Mouse (Mus musculus): Measurements from ENCODE around the gene Tcf7l2.

GRCm38 (mm10) chr19:55939090-55939489 is 197.5 kb downstream of the Tcf7l2 start:
- TF ChIP-seq EP300 (optimal IDR thresholded peaks at IDR 0.05), result no peak
- TF ChIP-seq CTCF (IDR thresholded peaks at IDR 0.05; ENCODE audit: low read depth), result no peak

All from stomach, postnatal 0 days (tissue).